Mouse (Mus musculus): ENCODE results near the gene Tpsg1.

GRCm38 (mm10) chr17:25402224-25402623, 33.2 kb downstream of the Tpsg1 start:
- TF ChIP-seq CTCF (IDR thresholded peaks at IDR 0.05; ENCODE audit: extremely low read depth, insufficient read depth, insufficient read length, insufficient replicate concordance) (no peak), POLR2A (IDR thresholded peaks at IDR 0.05; ENCODE audit: low read depth, low read length) (no peak)
